Mouse (Mus musculus) bone marrow, adult 2 months (tissue): ENCODE data around the gene Zfyve16. TPM values are rescaled to one million over a fixed set of nuclear protein-coding genes. Genes with fewer than 3 reads are reported as not detected.

Experiments
- H3K27ac ChIP-seq: fragments of 200-500 bp; 2 replicates; pipeline ENCODE4 v1.5.1; 2012; ENCODE audit warnings: low read depth, mild to moderate bottlenecking, control low read depth, inconsistent platforms, low read length; ENCODE audit not compliant: control insufficient read depth, poor library complexity, insufficient read depth
- H3K4me1 ChIP-seq: fragments of 200-500 bp; 2 replicates; pipeline ENCODE4 v1.6.1; 2011; ENCODE audit warnings: low read length; ENCODE audit not compliant: control insufficient read depth, insufficient read depth
- H3K4me3 ChIP-seq: fragments of 200-500 bp; replicated peaks from 2 replicates; pipeline ENCODE3; 2011; ENCODE audit warnings: mild to moderate bottlenecking, low read depth, low read length, control low read depth; ENCODE audit not compliant: control insufficient read depth
- POLR2A ChIP-seq: fragments of 200-500 bp; IDR thresholded peaks from 2 replicates; pipeline ENCODE4 v1.6.1; 2011; ENCODE audit warnings: low read depth, mild to moderate bottlenecking, control low read depth, low read length, borderline replicate concordance; ENCODE audit not compliant: control insufficient read depth
- WGBS: fragments of 180-500 bp; shearing (Covaris S2); methylation state at CpG from one replicate; pipeline ENCODE4 v1.1.7; 2018; 5-methylcytosine and 5-hydroxymethylcytosine counted together
- polyA plus RNA-seq: library from polyadenylated mRNA; stranded (reverse); fragments of >200 nt; gene quantifications from 2 replicates; pipeline ENCODE4 v1.2.4, GENCODE M21; 2011; ENCODE audit warnings: low replicate concordance; ENCODE audit not compliant: missing spikeins, insufficient read depth, insufficient read length

The Zfyve16 gene
- polyA plus RNA-seq, 1 experiment: 5.2 TPM

- Histone ChIP-seq H3K27ac (no peak overlapping the region), H3K4me1 (no peaks in the 10 kb centered on the region), H3K4me3 (no peak overlapping the region)
- TF ChIP-seq POLR2A: no peak
- WGBS: 86% methylated on average over 10 of the region's 10 CpGs
Observed at GRCm38 (mm10) chr13:92438656-92439055, 92.0 kb downstream of the Zfyve16 start.

Other genes with a start within 250 kb of the Zfyve16 start
- 1.7 TPM in 1 of 2 replicates, not detected in the other for gene Gm20379, start 224.9 kb downstream of the Zfyve16 start, polyA plus RNA-seq
- gene Dhfr, start 176.1 kb downstream of the Zfyve16 start, polyA plus RNA-seq: 8.9 and 10.0 TPM in 2 replicates
- 25.4 and 35.5 TPM in 2 replicates for gene Msh3, start 175.9 kb downstream of the Zfyve16 start, polyA plus RNA-seq
- 0.77 TPM in 1 of 2 replicates, not detected in the other for gene Ankrd34b, start 105.0 kb downstream of the Zfyve16 start, polyA plus RNA-seq
- gene Fam151b, start 46.9 kb downstream of the Zfyve16 start, polyA plus RNA-seq: 7.2 TPM in 1 of 2 replicates, not detected in the other
- gene Spz1, start 45.3 kb upstream of the Zfyve16 start, polyA plus RNA-seq: not detected in 2 replicates
- 17.2 and 17.4 TPM in 2 replicates for gene Serinc5, start 80.2 kb upstream of the Zfyve16 start, polyA plus RNA-seq